Mouse (Mus musculus) bone marrow macrophage, adult 2 months (primary cell): ENCODE measurements around the gene Nudt8.
"Not testable (repeated sequence)": the region's sequence is repeated elsewhere in the genome, so short reads cannot be mapped to it uniquely, and the experiment has no call there.

Experiments used
- CTCF ChIP-seq: IDR thresholded peaks from 2 replicates; pipeline ENCODE4 v1.5.1; 2012; ENCODE audit warnings: low read depth, mild to moderate bottlenecking, low read length, moderate library complexity
- POLR2A ChIP-seq: IDR thresholded peaks from 2 replicates; pipeline ENCODE4 v1.6.1; 2012; ENCODE audit warnings: mild to moderate bottlenecking, low read depth, low read length, borderline replicate concordance

GRCm38 (mm10) chr19:4040941-4041340, 40.6 kb downstream of the Nudt8 start:
- not testable (repeated sequence) for TF ChIP-seq POLR2A, CTCF
